Mouse (Mus musculus) adrenal gland, adult 2 months (tissue): Measurements from ENCODE around the gene Etv6. TPM values are rescaled to one million over a fixed set of nuclear protein-coding genes. Genes with fewer than 3 reads are reported as not detected.
"Not testable (repeated sequence)": the region's sequence is repeated elsewhere in the genome, so short reads cannot be mapped to it uniquely, and the experiment has no call there.

Experiments
- DNase-seq: peaks from one replicate; pipeline ENCODE4 v3.0.0; 2021
- long read RNA-seq: library from polyadenylated mRNA; stranded (forward); transcript quantifications from one replicate; pipeline ENCODE4 v2.0.0, GENCODE M21; 2021
- polyA plus RNA-seq: library from polyadenylated mRNA; depleted of rRNA; stranded (reverse); fragments of >200 nt; gene quantifications from 2 replicates; pipeline ENCODE4 v1.2.3, GENCODE M21; 2012; rRNA removed
- total RNA-seq, 2 experiments: library from RNA; stranded (reverse); gene quantifications; 2 replicates each; pipeline ENCODE4 v1.2.3; 2021

Etv6 gene
- total RNA-seq = 10 to 100 TPM; 33.0 to 60.5 TPM
- polyA plus RNA-seq = 34.1 and 36.5 TPM in 2 replicates
- long read RNA-seq, full-length matches to known transcripts = 7 of 12 reads
- long read RNA-seq, partial matches to known transcripts = 1 of 12 reads
- long read RNA-seq, other reads (novel, unspliced or antisense) = 4 of 12 reads

- DNase-seq = no peak
These were observed at the start of gene Etv6 for GRCm38 (mm10) chr6:134035490-134036405. Gene Etv6, plus strand, starts transcription at chr6:134035700.

- DNase-seq = peak; percentile 63
These were observed 49.3 kb upstream of the Etv6 start for GRCm38 (mm10) chr6:133986161-133986560.

- no peak for DNase-seq
These were observed 48.4 kb upstream of the Etv6 start for GRCm38 (mm10) chr6:133987068-133987591.

- DNase-seq = no peak
These were observed 47.5 kb upstream of the Etv6 start for GRCm38 (mm10) chr6:133988011-133988410.

- DNase-seq = no peak
These were observed 38.0 kb upstream of the Etv6 start for GRCm38 (mm10) chr6:133997461-133997860.

GRCm38 (mm10) chr6:133997935-133998334, 37.6 kb upstream of the Etv6 start:
- peak; percentile 22 for DNase-seq

- DNase-seq = not testable (repeated sequence)
These were observed 20.9 kb upstream of the Etv6 start for GRCm38 (mm10) chr6:134014488-134015110.

- no peak for DNase-seq
These were observed 16.7 kb upstream of the Etv6 start for GRCm38 (mm10) chr6:134018807-134019206.

GRCm38 (mm10) chr6:134020821-134021220, 14.7 kb upstream of the Etv6 start:
- no peak for DNase-seq

GRCm38 (mm10) chr6:134026264-134026663, 9.2 kb upstream of the Etv6 start:
- DNase-seq = peak; percentile 56

GRCm38 (mm10) chr6:134027022-134027421, 8.5 kb upstream of the Etv6 start:
- no peak for DNase-seq

- DNase-seq = no peak
These were observed 3.0 kb upstream of the Etv6 start for GRCm38 (mm10) chr6:134032451-134032850.

GRCm38 (mm10) chr6:134034436-134034835, 1.1 kb upstream of the Etv6 start:
- DNase-seq = no peak

- DNase-seq = peak; percentile 90
These were observed 503 bp upstream of the Etv6 start for GRCm38 (mm10) chr6:134034904-134035489.

- DNase-seq = no peak
These were observed 1.0 kb downstream of the Etv6 start for GRCm38 (mm10) chr6:134036491-134036911.

- DNase-seq = peak; percentile 47
These were observed 1.5 kb downstream of the Etv6 start for GRCm38 (mm10) chr6:134036951-134037431.

GRCm38 (mm10) chr6:134037960-134038359, 2.5 kb downstream of the Etv6 start:
- DNase-seq = no peak

GRCm38 (mm10) chr6:134038881-134039280, 3.4 kb downstream of the Etv6 start:
- peak; percentile 73 for DNase-seq

- DNase-seq = no peak
These were observed 3.9 kb downstream of the Etv6 start for GRCm38 (mm10) chr6:134039351-134039750.

- no peak for DNase-seq
These were observed 4.8 kb downstream of the Etv6 start for GRCm38 (mm10) chr6:134040312-134040711.

GRCm38 (mm10) chr6:134041286-134041685, 5.8 kb downstream of the Etv6 start:
- DNase-seq = no peak

GRCm38 (mm10) chr6:134041916-134042315, 6.4 kb downstream of the Etv6 start:
- DNase-seq = no peak
